Mouse (Mus musculus) cerebellum, postnatal 14 days (tissue): ENCODE data around the gene Pmpcb.
"Not testable (repeated sequence)": the region's sequence is repeated elsewhere in the genome, so short reads cannot be mapped to it uniquely, and the experiment has no call there.

Experiments used
- DNase-seq, 2 experiments: peaks; one replicate each; pipeline ENCODE4 v3.0.0; 2021; ENCODE audit warnings: mixed read lengths in 2 of 2

The Pmpcb gene

GRCm38 (mm10) chr5:21736956-21737585 lies at the start of gene Pmpcb:
Gene Pmpcb, plus strand, starts transcription at chr5:21737141.
- DNase-seq: peak; percentile 93 to 95

- DNase-seq: no peak
These were observed 44.7 kb upstream of the Pmpcb start for GRCm38 (mm10) chr5:21692230-21692629.

GRCm38 (mm10) chr5:21693372-21693870 lies 43.5 kb upstream of the Pmpcb start:
- DNase-seq: no peak

- no peak for DNase-seq
These were observed 42.0 kb upstream of the Pmpcb start for GRCm38 (mm10) chr5:21694854-21695490.

GRCm38 (mm10) chr5:21699555-21699954 lies 37.4 kb upstream of the Pmpcb start:
- not testable (repeated sequence) for DNase-seq

- peak in 1 of 2 experiments; percentile 15 for DNase-seq
These were observed 36.6 kb upstream of the Pmpcb start for GRCm38 (mm10) chr5:21700272-21700821.

GRCm38 (mm10) chr5:21700934-21701333 lies 36.0 kb upstream of the Pmpcb start:
- no peak for DNase-seq

- peak; percentile 99 for DNase-seq
These were observed 35.5 kb upstream of the Pmpcb start, which contains the start of gene Napepld for GRCm38 (mm10) chr5:21701351-21702008. Gene Napepld, minus strand, starts transcription at chr5:21701396.

GRCm38 (mm10) chr5:21702009-21702364 lies 35.0 kb upstream of the Pmpcb start:
- no peak for DNase-seq

- no peak for DNase-seq
These were observed 34.0 kb upstream of the Pmpcb start for GRCm38 (mm10) chr5:21702873-21703475.

GRCm38 (mm10) chr5:21703708-21704107 lies 33.2 kb upstream of the Pmpcb start:
- DNase-seq: no peak

- no peak for DNase-seq
These were observed 30.4 kb upstream of the Pmpcb start for GRCm38 (mm10) chr5:21706546-21706945.

GRCm38 (mm10) chr5:21708011-21708410 lies 28.9 kb upstream of the Pmpcb start:
- peak; percentile 30 to 31 for DNase-seq

- DNase-seq: peak; percentile 32 to 36
These were observed 24.7 kb upstream of the Pmpcb start for GRCm38 (mm10) chr5:21712127-21712715.

GRCm38 (mm10) chr5:21714447-21714846 lies 22.5 kb upstream of the Pmpcb start:
- DNase-seq: no peak

- no peak for DNase-seq
These were observed 19.7 kb upstream of the Pmpcb start for GRCm38 (mm10) chr5:21717165-21717715.

GRCm38 (mm10) chr5:21718546-21718945 lies 18.4 kb upstream of the Pmpcb start:
- DNase-seq: no peak

GRCm38 (mm10) chr5:21719209-21719608 lies 17.7 kb upstream of the Pmpcb start:
- DNase-seq: no peak

GRCm38 (mm10) chr5:21724427-21724826 lies 12.5 kb upstream of the Pmpcb start:
- DNase-seq: no peak

- no peak for DNase-seq
These were observed 12.1 kb upstream of the Pmpcb start for GRCm38 (mm10) chr5:21724872-21725271.

- DNase-seq: no peak
These were observed 7.8 kb upstream of the Pmpcb start for GRCm38 (mm10) chr5:21729107-21729506.

- peak in 1 of 2 experiments; percentile 20 for DNase-seq
These were observed 4.6 kb upstream of the Pmpcb start for GRCm38 (mm10) chr5:21732177-21732911.
